Mouse (Mus musculus) olfactory bulb, adult 2 months (tissue): Measurements from ENCODE around the gene Mrpl9.

Source experiments
- CTCF ChIP-seq: fragments of 200-500 bp; IDR thresholded peaks from 2 replicates; pipeline ENCODE4 v1.5.1; 2012; ENCODE audit warnings: low read depth, mild to moderate bottlenecking, low read length, moderate library complexity; ENCODE audit not compliant: insufficient read depth
- POLR2A ChIP-seq: fragments of 200-500 bp; IDR thresholded peaks from 2 replicates; pipeline ENCODE4 v1.6.1; 2012; ENCODE audit warnings: mild to moderate bottlenecking, low read depth, low read length, moderate library complexity; ENCODE audit not compliant: insufficient read depth

DNA sequence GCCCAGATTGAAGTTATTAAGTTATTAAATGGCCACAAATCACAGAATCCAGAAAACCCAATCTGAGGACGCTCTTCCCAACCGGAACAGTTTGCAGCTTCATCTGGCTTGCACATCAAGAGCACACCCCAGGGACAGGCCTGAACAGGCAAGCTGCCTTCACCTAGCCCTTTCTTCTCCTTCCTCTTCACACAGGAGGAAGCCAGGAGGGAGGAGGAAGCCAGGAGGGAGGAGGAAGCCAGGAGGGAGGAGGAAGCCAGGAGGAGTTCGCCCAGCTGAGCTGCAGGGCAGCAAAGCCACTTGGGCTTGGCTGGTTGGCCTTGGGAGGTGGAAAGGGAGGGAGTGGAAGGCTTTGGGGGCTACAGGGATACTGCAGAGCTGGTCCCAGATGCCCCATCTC is 25.8 kb downstream of the Mrpl9 start:
- TF ChIP-seq CTCF (no peak), POLR2A (no peak)
